Mouse (Mus musculus): ENCODE data around the gene Lilrb4a. TPM values are rescaled to one million over a fixed set of nuclear protein-coding genes. Genes with fewer than 3 reads are reported as not detected.

The Lilrb4a gene
- 21.3 to 27.1 TPM (median 26.2 TPM) in 4 replicates for total RNA-seq (2023; ENCODE audit: inconsistent age)

GRCm38 (mm10) chr10:51490691-51491090 is at the start of gene Lilrb4a:
Lilrb4a (plus strand) TSS chr10:51490956.

GRCm38 (mm10) chr10:51480397-51480796 is 10.4 kb upstream of the Lilrb4a start, which contains the start of the genes Gm49339 and Lilr4b:
Gm49339 (plus strand) TSS chr10:51480612.
Lilr4b (plus strand) TSS chr10:51480632.

Other genes with a start within 250 kb of the Lilrb4a start
- gene Gm49339, start 10.3 kb upstream of the Lilrb4a start, total RNA-seq (2023; ENCODE audit: inconsistent age): 1.7 TPM in 1 of 4 replicates, not detected in the others
- gene Lilr4b, start 10.3 kb upstream of the Lilrb4a start, total RNA-seq (2023; ENCODE audit: inconsistent age): 12.8 to 17.7 TPM (median 15.4 TPM) in 4 replicates
- gene Fam162b, start 99.6 kb downstream of the Lilrb4a start, total RNA-seq (2023; ENCODE audit: inconsistent age): not detected in 4 replicates
- not detected in 4 replicates for gene Gprc6a, start 140.5 kb downstream of the Lilrb4a start, total RNA-seq (2023; ENCODE audit: inconsistent age)
- not detected in 4 replicates for gene Rfx6, start 186.8 kb downstream of the Lilrb4a start, total RNA-seq (2023; ENCODE audit: inconsistent age)

All from B cell, adult (primary cell).